Mouse (Mus musculus): ENCODE data around the gene Galr3. TPM values are rescaled to one million over a fixed set of nuclear protein-coding genes. Genes with fewer than 3 reads are reported as not detected.

The Galr3 gene
- total RNA-seq, 2 experiments from 2014 or later = not detected

DNA sequence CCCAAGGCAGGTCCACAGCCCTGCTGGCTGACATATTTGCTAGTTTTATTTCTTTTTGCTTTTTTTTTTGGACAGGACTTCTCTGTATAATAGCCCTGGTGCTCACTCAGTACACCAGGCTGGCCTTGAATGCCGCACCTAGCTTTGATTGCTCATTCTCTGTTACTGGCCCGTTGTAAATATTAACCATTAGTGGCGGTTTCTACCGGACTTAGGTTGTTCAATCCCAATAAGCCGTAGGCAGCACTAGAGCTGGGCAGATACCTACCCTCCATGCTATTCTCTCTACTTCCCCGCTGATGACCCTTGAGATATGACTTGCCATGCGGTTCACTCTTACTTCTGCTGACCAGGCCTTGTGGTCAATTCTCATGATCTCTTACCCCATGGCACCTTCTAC is 37.9 kb downstream of the Galr3 start:
- no peak for ATAC-seq (replicated peaks; ENCODE audit: low FRiP score, poor library complexity, severe bottlenecking)

DNA sequence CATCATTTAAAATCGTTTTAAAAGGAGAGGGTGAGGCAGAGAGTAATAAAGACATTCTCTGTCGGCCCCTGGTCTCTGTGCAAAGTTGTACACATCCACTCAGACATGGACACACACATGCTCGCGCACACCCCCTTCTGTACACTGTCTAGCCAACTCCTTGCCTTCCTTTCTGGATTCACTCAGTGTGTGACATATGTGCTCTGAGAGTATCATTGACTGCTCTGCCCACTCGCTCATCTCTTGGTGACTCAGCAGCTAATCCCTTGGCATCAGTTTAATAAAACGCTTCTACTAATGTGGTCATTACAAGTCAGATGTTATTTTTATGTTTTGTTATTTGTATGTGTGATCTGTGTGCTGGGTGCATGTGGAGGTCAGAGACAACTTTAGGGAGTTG is 50.6 kb downstream of the Galr3 start:
- no peak for ATAC-seq (replicated peaks; ENCODE audit: low FRiP score, poor library complexity, severe bottlenecking)

Other genes with a start within 250 kb of the Galr3 start
- gene Card10, start 238.8 kb upstream of the Galr3 start, total RNA-seq (2015; ENCODE audit: low replicate concordance) = 0.42 and 0.72 TPM in 2 replicates
- not detected in 2 replicates for gene Card10, start 238.8 kb upstream of the Galr3 start, total RNA-seq (2017; ENCODE audit: low replicate concordance)
- gene Cdc42ep1, start 199.3 kb upstream of the Galr3 start, total RNA-seq (2015; ENCODE audit: low replicate concordance) = not detected in 2 replicates
- gene Cdc42ep1, start 199.3 kb upstream of the Galr3 start, total RNA-seq (2017; ENCODE audit: low replicate concordance) = not detected in 2 replicates
- gene Lgals2, start 186.4 kb upstream of the Galr3 start, total RNA-seq (2015; ENCODE audit: low replicate concordance) = not detected in 2 replicates
- gene Lgals2, start 186.4 kb upstream of the Galr3 start, total RNA-seq (2017; ENCODE audit: low replicate concordance) = not detected in 2 replicates
- gene Gga1, start 164.7 kb upstream of the Galr3 start, total RNA-seq (2015; ENCODE audit: low replicate concordance) = 22.0 and 25.2 TPM in 2 replicates
- gene Gga1, start 164.7 kb upstream of the Galr3 start, total RNA-seq (2017; ENCODE audit: low replicate concordance) = 3.5 and 6.0 TPM in 2 replicates
- gene Gm49510, start 142.2 kb upstream of the Galr3 start, total RNA-seq (2015; ENCODE audit: low replicate concordance) = 1.3 TPM in 1 of 2 replicates, not detected in the other
- gene Gm49510, start 142.2 kb upstream of the Galr3 start, total RNA-seq (2017; ENCODE audit: low replicate concordance) = not detected in 2 replicates
- 17.7 and 21.4 TPM in 2 replicates for gene Sh3bp1, start 142.1 kb upstream of the Galr3 start, total RNA-seq (2015; ENCODE audit: low replicate concordance)
- gene Sh3bp1, start 142.1 kb upstream of the Galr3 start, total RNA-seq (2017; ENCODE audit: low replicate concordance) = 0.26 and 7.1 TPM in 2 replicates
- gene Pdxp, start 128.0 kb upstream of the Galr3 start, total RNA-seq (2015; ENCODE audit: low replicate concordance) = 0.72 and 2.1 TPM in 2 replicates
- 1.4 TPM in 1 of 2 replicates, not detected in the other for gene Pdxp, start 128.0 kb upstream of the Galr3 start, total RNA-seq (2017; ENCODE audit: low replicate concordance)
- gene Lgals1, start 115.2 kb upstream of the Galr3 start, total RNA-seq (2015; ENCODE audit: low replicate concordance) = 66.7 and 92.6 TPM in 2 replicates
- 67.5 and 70.4 TPM in 2 replicates for gene Lgals1, start 115.2 kb upstream of the Galr3 start, total RNA-seq (2017; ENCODE audit: low replicate concordance)
- 12.6 and 22.6 TPM in 2 replicates for gene Nol12, start 107.0 kb upstream of the Galr3 start, total RNA-seq (2015; ENCODE audit: low replicate concordance)
- gene Nol12, start 107.0 kb upstream of the Galr3 start, total RNA-seq (2017; ENCODE audit: low replicate concordance) = 6.8 and 11.2 TPM in 2 replicates
- gene Triobp, start 94.2 kb upstream of the Galr3 start, total RNA-seq (2015; ENCODE audit: low replicate concordance) = 40.7 and 72.8 TPM in 2 replicates
- gene Triobp, start 94.2 kb upstream of the Galr3 start, total RNA-seq (2017; ENCODE audit: low replicate concordance) = 46.2 and 61.3 TPM in 2 replicates
- gene H1f0, start 13.4 kb upstream of the Galr3 start, total RNA-seq (2015; ENCODE audit: low replicate concordance) = 13.7 and 21.4 TPM in 2 replicates
- gene H1f0, start 13.4 kb upstream of the Galr3 start, total RNA-seq (2017; ENCODE audit: low replicate concordance) = 16.7 and 19.7 TPM in 2 replicates
- 64.9 and 75.0 TPM in 2 replicates for gene Ankrd54, start 21.0 kb downstream of the Galr3 start, total RNA-seq (2015; ENCODE audit: low replicate concordance)
- gene Ankrd54, start 21.0 kb downstream of the Galr3 start, total RNA-seq (2017; ENCODE audit: low replicate concordance) = 37.3 and 66.5 TPM in 2 replicates
- 50.1 and 69.2 TPM in 2 replicates for gene Eif3l, start 33.3 kb downstream of the Galr3 start, total RNA-seq (2015; ENCODE audit: low replicate concordance)
- 47.1 and 47.9 TPM in 2 replicates for gene Eif3l, start 33.3 kb downstream of the Galr3 start, total RNA-seq (2017; ENCODE audit: low replicate concordance)
- gene Micall1, start 67.0 kb downstream of the Galr3 start, total RNA-seq (2015; ENCODE audit: low replicate concordance) = 0.72 TPM in 1 of 2 replicates, not detected in the other
- gene Micall1, start 67.0 kb downstream of the Galr3 start, total RNA-seq (2017; ENCODE audit: low replicate concordance) = 1.7 and 4.1 TPM in 2 replicates
- 15.1 and 32.7 TPM in 2 replicates for gene Polr2f, start 99.1 kb downstream of the Galr3 start, total RNA-seq (2015; ENCODE audit: low replicate concordance)
- gene Polr2f, start 99.1 kb downstream of the Galr3 start, total RNA-seq (2017; ENCODE audit: low replicate concordance) = 17.0 and 20.3 TPM in 2 replicates
- gene 1700088E04Rik, start 99.4 kb downstream of the Galr3 start, total RNA-seq (2015; ENCODE audit: low replicate concordance) = not detected in 2 replicates
- not detected in 2 replicates for gene 1700088E04Rik, start 99.4 kb downstream of the Galr3 start, total RNA-seq (2017; ENCODE audit: low replicate concordance)
- gene Sox10, start 123.4 kb downstream of the Galr3 start, total RNA-seq (2015; ENCODE audit: low replicate concordance) = not detected in 2 replicates
- gene Sox10, start 123.4 kb downstream of the Galr3 start, total RNA-seq (2017; ENCODE audit: low replicate concordance) = not detected in 2 replicates
- 2.9 and 3.4 TPM in 2 replicates for gene Pick1, start 187.3 kb downstream of the Galr3 start, total RNA-seq (2015; ENCODE audit: low replicate concordance)
- gene Pick1, start 187.3 kb downstream of the Galr3 start, total RNA-seq (2017; ENCODE audit: low replicate concordance) = 1.9 TPM in 1 of 2 replicates, not detected in the other
- gene Gm49486, start 187.5 kb downstream of the Galr3 start, total RNA-seq (2015; ENCODE audit: low replicate concordance) = not detected in 2 replicates
- gene Gm49486, start 187.5 kb downstream of the Galr3 start, total RNA-seq (2017; ENCODE audit: low replicate concordance) = not detected in 2 replicates
- not detected in 2 replicates for gene Slc16a8, start 212.9 kb downstream of the Galr3 start, total RNA-seq (2015; ENCODE audit: low replicate concordance)
- gene Slc16a8, start 212.9 kb downstream of the Galr3 start, total RNA-seq (2017; ENCODE audit: low replicate concordance) = not detected in 2 replicates
- not detected in 2 replicates for gene Baiap2l2, start 243.7 kb downstream of the Galr3 start, total RNA-seq (2015; ENCODE audit: low replicate concordance)
- gene Baiap2l2, start 243.7 kb downstream of the Galr3 start, total RNA-seq (2017; ENCODE audit: low replicate concordance) = not detected in 2 replicates